Mouse (Mus musculus) lung, embryonic 15.5 days (tissue): ENCODE data around the gene Sycn. TPM values are rescaled to one million over a fixed set of nuclear protein-coding genes. Genes with fewer than 3 reads are reported as not detected.

Experiments used
- ATAC-seq: fragments of 200-750 bp; cut with Nextera tagmentation; 2 replicates; pipeline ENCODE4 v1.8.0; 2017; ENCODE audit warnings: moderate number of reproducible peaks, borderline replicate concordance; ENCODE audit not compliant: low FRiP score, low TSS enrichment; ENCODE audit errors: extremely low read depth
- H3K27ac ChIP-seq: fragments of 300-500 bp; sonication (generic); 2 replicates; pipeline ENCODE4 v1.5.1; 2015; ENCODE audit warnings: moderate library complexity, mild to moderate bottlenecking, inconsistent platforms
- H3K27me3 ChIP-seq: fragments of 300-500 bp; sonication (generic); 2 replicates; pipeline ENCODE4 v1.6.1; 2015; ENCODE audit warnings: inconsistent platforms
- H3K36me3 ChIP-seq: fragments of 300-500 bp; sonication (generic); 2 replicates; pipeline ENCODE4 v1.6.1; 2015; ENCODE audit warnings: inconsistent platforms
- H3K4me1 ChIP-seq: fragments of 300-500 bp; sonication (generic); 2 replicates; pipeline ENCODE4 v1.6.1; 2015; ENCODE audit warnings: inconsistent platforms
- H3K4me2 ChIP-seq: fragments of 300-500 bp; sonication (generic); 2 replicates; pipeline ENCODE4 v1.6.1; 2015; ENCODE audit warnings: inconsistent platforms, mild to moderate bottlenecking, moderate library complexity
- H3K4me3 ChIP-seq: fragments of 300-500 bp; sonication (generic); 2 replicates; pipeline ENCODE4 v1.5.1; 2015; ENCODE audit warnings: mild to moderate bottlenecking, inconsistent platforms
- H3K9ac ChIP-seq: fragments of 300-500 bp; sonication (generic); 2 replicates; pipeline ENCODE4 v1.6.1; 2015; ENCODE audit warnings: inconsistent platforms
- H3K9me3 ChIP-seq: fragments of 300-500 bp; sonication (generic); 2 replicates; pipeline ENCODE4 v1.6.1; 2016; ENCODE audit warnings: inconsistent platforms
- WGBS: fragments of 180-500 bp; shearing (Covaris S2); methylation state at CpG from one replicate; pipeline ENCODE4 v1.1.7; 2015; 5-methylcytosine and 5-hydroxymethylcytosine counted together
- polyA plus RNA-seq: library from polyadenylated mRNA; unstranded; fragments of >200 nt; fragmentation: Nextera tagmentation; extraction: Ambion mirVana; gene quantifications from 2 replicates; pipeline ENCODE4 v1.2.1, GENCODE M21; 2015

The Sycn gene
- polyA plus RNA-seq, 1 experiment from 2014 or later, result not detected

DNA sequence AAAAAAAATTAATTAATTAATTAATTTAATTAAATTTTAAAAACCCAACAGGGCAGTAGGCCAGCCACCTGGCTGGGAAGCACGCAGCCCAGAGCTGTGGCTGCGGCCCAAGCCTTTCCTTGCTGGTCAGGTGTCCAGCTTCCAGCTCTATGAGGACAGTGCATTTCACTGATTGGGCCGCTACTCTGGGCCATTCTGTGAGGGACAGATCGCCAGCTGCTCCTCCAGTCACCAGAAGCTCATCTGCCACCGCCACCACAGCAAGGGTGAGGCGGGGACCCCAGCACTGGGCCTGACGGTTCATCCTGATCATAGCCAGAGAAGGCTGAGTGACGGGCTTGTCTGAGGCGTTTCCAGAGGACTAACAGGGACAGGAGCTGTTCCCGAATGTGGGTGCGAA is 21.3 kb downstream of the Sycn start:
- Histone ChIP-seq H3K4me1 (peaks cover 31% of the 10 kb centered on the region), H3K36me3 (peaks cover 69% of the 10 kb centered on the region), H3K4me2 (no peak overlapping the region), H3K9ac (no peak overlapping the region), H3K27ac (no peak overlapping the region), H3K9me3 (no peaks in the 10 kb centered on the region), H3K4me3 (no peak overlapping the region), H3K27me3 (no peaks in the 10 kb centered on the region)
- no peak for ATAC-seq
- WGBS, result 92% methylated on average over 11 of the region's 11 CpGs

DNA sequence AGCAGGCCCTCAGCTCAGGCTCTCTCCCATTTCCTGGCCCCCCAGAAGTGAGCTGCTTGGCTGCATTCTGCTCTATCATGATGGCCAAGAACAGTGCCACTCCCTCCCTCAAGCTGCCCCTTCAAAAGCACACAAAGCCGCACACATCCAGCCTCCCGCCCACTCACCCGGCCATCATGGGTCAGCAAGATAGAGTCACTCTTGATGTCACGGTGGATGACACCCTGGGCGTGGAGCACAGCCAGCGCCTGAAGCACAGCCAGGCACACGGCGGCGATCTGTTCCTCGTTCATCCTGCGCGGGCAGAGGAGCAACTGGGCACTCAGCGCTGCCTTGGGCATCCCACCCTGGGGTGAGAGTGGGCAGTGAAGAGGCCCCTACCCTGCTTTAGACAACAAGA is 21.7 kb downstream of the Sycn start:
- Histone ChIP-seq H3K27me3 (no peaks in the 10 kb centered on the region), H3K4me3 (no peak overlapping the region), H3K27ac (no peak overlapping the region), H3K4me2 (no peak overlapping the region), H3K36me3 (peaks cover 73% of the 10 kb centered on the region), H3K9ac (no peak overlapping the region), H3K4me1 (peaks cover 27% of the 10 kb centered on the region), H3K9me3 (no peaks in the 10 kb centered on the region)
- no peak for ATAC-seq
- 94% methylated on average over 13 of the region's 13 CpGs for WGBS

DNA sequence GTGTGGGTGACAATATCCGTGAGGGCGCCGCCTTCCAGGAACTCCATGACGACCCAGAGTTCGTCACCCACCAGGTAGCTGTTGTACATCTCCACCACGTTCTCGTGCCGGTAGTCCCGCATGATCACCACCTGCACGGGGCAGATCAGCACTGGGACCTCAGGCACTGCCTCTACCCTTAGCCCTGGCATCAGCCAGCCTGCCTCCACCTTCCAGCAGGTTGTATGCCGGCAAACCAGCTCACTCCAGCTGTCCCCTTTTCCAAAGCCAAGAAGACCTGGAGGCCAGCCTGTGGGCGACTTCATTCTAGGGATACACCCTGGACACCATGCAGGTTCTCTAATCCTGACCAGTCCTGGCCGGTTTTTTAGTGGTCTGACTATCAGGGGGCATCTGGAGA is 22.3 kb downstream of the Sycn start:
- Histone ChIP-seq H3K9ac (no peak overlapping the region), H3K27ac (no peak overlapping the region), H3K27me3 (no peaks in the 10 kb centered on the region), H3K4me3 (no peak overlapping the region), H3K4me2 (no peak overlapping the region), H3K9me3 (no peaks in the 10 kb centered on the region), H3K4me1 (peaks cover 21% of the 10 kb centered on the region), H3K36me3 (peaks cover 79% of the 10 kb centered on the region)
- no peak for ATAC-seq
- WGBS, result 92% methylated on average over 13 of the region's 13 CpGs

DNA sequence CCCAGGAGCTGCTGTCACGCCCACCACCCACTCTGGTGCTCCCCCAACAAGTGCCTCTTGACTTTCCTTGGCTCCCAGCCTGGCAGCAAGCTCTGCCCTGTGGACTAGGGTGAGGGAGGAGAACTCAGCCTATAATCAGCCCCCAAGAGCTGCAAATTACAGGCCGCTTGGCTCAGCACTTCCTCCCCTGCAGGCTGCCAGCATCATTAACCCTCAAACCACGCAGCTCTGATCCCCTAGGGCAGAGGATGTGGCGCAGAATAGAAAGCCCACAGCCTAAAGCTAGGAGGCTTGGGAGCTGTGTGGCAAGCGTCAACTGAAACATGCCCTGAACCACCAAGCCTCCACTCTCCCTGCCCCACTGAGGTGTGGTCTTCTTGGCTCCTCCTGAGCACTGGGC is 24.7 kb downstream of the Sycn start:
- peaks cover 18% of the 10 kb centered on the region for H3K4me1 ChIP-seq
- WGBS, result 78% methylated on average over 5 of the region's 5 CpGs

DNA sequence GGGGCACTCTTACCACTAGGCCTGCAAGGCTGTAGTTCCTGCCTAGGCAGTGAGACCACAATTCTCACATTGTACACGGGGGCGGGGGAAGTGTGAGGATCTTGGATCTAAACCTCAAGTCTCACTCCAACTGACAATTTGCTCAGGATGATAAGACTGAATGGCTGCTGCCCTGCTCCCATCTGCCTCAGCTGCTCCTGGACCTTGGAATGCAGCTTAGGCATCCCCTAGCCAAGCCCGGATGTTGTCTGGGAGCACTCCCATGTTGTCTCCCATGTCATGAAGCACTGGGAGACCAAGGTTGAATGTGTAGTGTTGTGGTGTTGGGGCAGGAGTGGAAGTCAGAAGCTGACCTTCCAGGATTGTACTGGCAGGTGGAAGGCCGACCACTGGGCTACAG is 26.9 kb downstream of the Sycn start:
- Histone ChIP-seq H3K27ac (no peak overlapping the region), H3K27me3 (no peaks in the 10 kb centered on the region), H3K9me3 (no peaks in the 10 kb centered on the region), H3K36me3 (peaks cover 48% of the 10 kb centered on the region), H3K9ac (no peak overlapping the region), H3K4me2 (no peak overlapping the region), H3K4me1 (peaks cover 39% of the 10 kb centered on the region), H3K4me3 (no peak overlapping the region)
- ATAC-seq, result no peak
- WGBS, result 83% methylated on average over 4 of the region's 4 CpGs

More for the DNA sequence above, 24.7 kb downstream of the Sycn start:
- H3K4me2 ChIP-seq, result no peak overlapping the region
- H3K9me3 ChIP-seq, result no peaks in the 10 kb centered on the region
- no peaks in the 10 kb centered on the region for H3K27me3 ChIP-seq
- no peak overlapping the region for H3K9ac ChIP-seq
- H3K27ac ChIP-seq, result no peak overlapping the region
- no peak overlapping the region for H3K4me3 ChIP-seq
- H3K36me3 ChIP-seq, result peaks cover 65% of the 10 kb centered on the region
- no peak for ATAC-seq

DNA sequence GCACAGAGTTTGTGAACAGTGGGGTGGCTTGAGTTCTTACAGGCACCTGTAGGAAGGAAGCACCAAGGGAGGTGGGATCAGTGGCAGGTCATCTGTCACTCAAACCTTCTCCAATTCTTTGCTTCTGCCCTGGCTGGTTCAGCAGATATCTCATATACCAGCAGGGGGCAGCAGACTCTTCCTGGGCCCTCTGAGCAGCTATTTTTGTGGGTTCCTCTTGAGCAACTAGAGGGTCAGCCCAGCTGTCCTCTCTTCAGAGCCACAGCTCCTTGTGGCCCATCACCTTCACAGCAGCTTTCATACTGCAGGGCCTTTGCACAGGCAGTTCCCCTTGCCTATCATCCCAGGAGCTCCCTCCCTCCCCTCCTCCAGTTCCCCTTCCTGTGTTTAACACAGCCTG is 27.6 kb downstream of the Sycn start:
- H3K36me3 ChIP-seq, result peaks cover 42% of the 10 kb centered on the region
- H3K4me1 ChIP-seq, result peaks cover 46% of the 10 kb centered on the region
- H3K4me3 ChIP-seq, result no peak overlapping the region
- no peaks in the 10 kb centered on the region for H3K27me3 ChIP-seq
- H3K4me2 ChIP-seq, result no peak overlapping the region
- no peak for ATAC-seq
- no peaks in the 10 kb centered on the region for H3K9me3 ChIP-seq
- no peak overlapping the region for H3K9ac ChIP-seq
- H3K27ac ChIP-seq, result no peak overlapping the region

DNA sequence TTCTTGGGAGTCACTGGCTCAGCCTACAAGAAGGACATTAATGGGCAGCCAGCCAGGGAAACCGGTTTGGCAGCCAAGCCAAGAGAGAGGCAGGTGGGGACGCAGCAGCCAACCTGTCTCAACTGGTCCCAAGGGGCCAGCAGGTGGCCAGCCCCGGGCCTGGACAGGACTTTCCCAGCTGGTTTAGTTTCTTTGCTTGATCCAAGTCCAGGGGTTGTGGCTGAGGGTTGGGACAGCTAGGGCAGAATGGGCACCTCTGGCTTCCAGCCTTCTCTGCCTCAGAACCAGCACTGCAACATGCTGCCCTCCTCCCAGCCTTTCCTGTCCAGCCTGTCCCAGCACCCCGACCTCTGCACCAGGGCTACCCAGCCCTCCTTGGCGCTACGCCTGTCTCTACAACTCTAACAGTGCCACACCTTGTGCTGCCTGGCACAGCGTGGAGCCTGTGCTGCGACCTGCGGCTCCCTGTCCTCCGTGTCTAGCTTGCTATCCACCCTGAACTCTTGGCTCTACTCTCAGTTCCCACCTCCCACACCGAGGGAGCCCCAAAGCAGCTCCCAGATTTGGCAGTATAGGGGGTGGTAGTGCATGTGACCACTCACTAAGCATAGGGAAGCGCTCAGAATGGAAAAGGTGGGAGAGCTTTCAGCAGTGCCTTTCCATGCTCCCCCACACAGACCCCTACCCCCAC is 29.8 kb downstream of the Sycn start:
- Histone ChIP-seq H3K27ac (peak overlapping the region; percentile 92), H3K36me3 (peaks cover 26% of the 10 kb centered on the region), H3K9me3 (no peaks in the 10 kb centered on the region), H3K9ac (peak overlapping the region; percentile 9), H3K4me3 (no peak overlapping the region; the same call in 1 of the 2 replicates), H3K4me1 (peaks cover 62% of the 10 kb centered on the region), H3K4me2 (peak overlapping the region; percentile 43), H3K27me3 (no peaks in the 10 kb centered on the region)
- 41% methylated on average over 12 of the region's 12 CpGs for WGBS
- ATAC-seq, result peak; percentile 69

DNA sequence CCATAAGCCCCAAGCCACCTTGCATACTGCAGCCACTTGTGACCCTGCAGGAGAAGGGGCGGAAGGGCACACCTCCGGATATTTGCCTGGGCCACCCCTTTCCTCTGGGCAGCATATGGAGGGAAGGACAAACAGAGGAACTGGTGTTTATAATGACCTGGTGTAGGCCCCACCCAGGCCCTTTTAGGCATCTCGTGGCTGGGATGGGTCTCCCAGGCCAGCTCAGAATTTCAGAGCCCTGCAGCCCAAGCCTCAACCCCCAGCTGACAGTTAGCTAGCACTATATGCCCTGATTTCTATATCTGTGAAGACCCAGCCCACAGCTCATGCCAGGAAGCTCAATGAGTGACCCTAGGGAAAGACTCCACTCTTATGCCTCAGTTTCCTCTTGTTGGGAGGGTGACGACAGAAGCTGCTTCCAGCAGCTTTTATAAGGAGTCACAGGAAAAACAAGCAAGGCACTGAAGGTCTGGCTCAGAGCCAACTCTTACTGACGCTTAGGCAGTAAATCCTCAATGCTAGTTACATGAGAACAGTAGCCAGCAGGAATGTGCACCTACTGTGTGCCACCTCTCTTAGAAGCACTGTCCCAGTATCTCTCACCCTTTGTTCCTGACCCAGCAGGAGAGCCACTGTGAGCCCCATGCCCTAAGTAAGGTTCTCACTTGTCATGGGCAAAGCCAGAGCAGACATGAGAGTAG is 30.4 kb downstream of the Sycn start:
- Histone ChIP-seq H3K36me3 (peaks cover 19% of the 10 kb centered on the region), H3K4me3 (no peak overlapping the region; the same call in 1 of the 2 replicates), H3K9me3 (no peaks in the 10 kb centered on the region), H3K9ac (peak overlapping the region; percentile 9), H3K4me2 (peak overlapping the region; percentile 43), H3K27ac (peak overlapping the region; percentile 92), H3K4me1 (peaks cover 68% of the 10 kb centered on the region), H3K27me3 (no peaks in the 10 kb centered on the region)
- ATAC-seq, result peak; percentile 43
- 18% methylated on average over 5 of the region's 5 CpGs for WGBS

DNA sequence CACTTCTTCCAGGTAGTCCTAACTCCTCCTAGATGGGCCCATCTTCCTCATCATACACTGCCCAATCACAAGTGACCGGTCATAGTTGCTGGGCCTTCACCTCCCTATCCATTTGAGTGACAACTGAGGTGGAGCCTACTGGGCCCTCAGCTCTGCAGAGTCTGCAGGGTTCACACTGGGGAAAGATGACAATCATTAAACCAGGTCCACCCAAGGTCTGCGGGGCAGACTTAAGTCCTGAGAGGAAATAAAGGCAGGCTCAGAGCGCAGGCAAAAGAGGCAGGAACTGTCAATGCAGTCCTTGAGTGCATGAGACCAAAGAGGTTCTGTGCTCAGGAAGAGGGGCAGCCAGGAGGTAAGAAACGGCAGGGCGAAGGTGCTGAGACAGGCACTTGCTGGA is 32.0 kb downstream of the Sycn start:
- ATAC-seq, result no peak
- no peak overlapping the region for H3K4me3 ChIP-seq
- peak overlapping the region; percentile 92; the same call in 1 of the 2 replicates for H3K27ac ChIP-seq
- H3K9ac ChIP-seq, result no peak overlapping the region
- H3K9me3 ChIP-seq, result no peaks in the 10 kb centered on the region
- no peak overlapping the region for H3K4me2 ChIP-seq
- H3K4me1 ChIP-seq, result peaks cover 84% of the 10 kb centered on the region
- peaks cover 4% of the 10 kb centered on the region for H3K36me3 ChIP-seq
- 71% methylated on average over 5 of the region's 5 CpGs for WGBS
- H3K27me3 ChIP-seq, result no peaks in the 10 kb centered on the region

DNA sequence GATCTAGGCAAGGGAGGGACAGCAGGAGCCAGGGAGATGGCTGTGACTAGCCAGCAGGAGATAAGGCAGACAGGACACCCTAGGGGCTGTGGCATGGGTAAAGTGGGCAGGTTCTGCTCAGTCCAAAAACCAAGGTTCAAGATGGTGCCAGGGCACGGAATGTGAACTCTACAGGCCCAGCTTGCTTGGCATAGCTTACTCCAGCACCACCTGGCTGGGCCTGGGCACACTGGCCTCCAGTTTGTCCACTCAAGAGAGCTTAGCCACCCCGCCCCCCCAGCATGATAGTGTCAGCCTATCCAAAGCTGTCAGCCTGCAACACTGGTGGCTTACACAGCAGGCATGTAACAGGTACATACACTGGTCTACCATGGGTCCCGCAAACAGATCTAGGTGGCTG is 32.6 kb downstream of the Sycn start:
- Histone ChIP-seq H3K27me3 (no peaks in the 10 kb centered on the region), H3K27ac (0 out of 2 replicates have a peak overlapping the region, but pooled peaks have one; percentile 7), H3K4me3 (no peak overlapping the region), H3K4me1 (peaks cover 89% of the 10 kb centered on the region), H3K4me2 (no peak overlapping the region), H3K9ac (no peak overlapping the region), H3K9me3 (no peaks in the 10 kb centered on the region), H3K36me3 (no peaks in the 10 kb centered on the region)
- no peak for ATAC-seq
- 85% methylated on average over 3 of the region's 3 CpGs for WGBS

DNA sequence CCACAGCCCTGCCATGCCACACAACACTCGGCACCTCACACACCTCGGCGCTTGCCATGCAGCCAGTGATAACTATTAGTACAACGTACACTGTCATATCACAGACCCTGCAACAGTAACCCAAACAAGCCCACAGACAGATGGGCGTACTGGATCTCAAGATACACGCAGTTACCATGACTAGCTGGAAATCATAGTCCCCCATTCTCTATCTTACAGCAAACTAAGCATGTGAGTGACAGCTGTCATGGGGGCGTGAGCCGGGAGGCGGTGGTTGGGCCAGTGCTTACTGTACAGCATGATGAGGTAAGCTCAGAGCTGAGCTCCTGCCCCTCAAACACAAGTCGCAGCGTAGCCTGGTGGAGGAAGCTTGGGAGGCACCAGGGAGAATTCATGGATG is 34.9 kb downstream of the Sycn start:
- H3K27me3 ChIP-seq, result no peaks in the 10 kb centered on the region
- 85% methylated on average over 11 of the region's 11 CpGs for WGBS
- H3K4me2 ChIP-seq, result no peak overlapping the region
- H3K36me3 ChIP-seq, result 0 out of 2 replicates have a peak, but pooled peaks cover 6% of the 10 kb centered on the region
- no peaks in the 10 kb centered on the region for H3K9me3 ChIP-seq
- H3K4me3 ChIP-seq, result no peak overlapping the region
- peaks cover 90% of the 10 kb centered on the region for H3K4me1 ChIP-seq
- no peak overlapping the region for H3K9ac ChIP-seq
- no peak for ATAC-seq
- 0 out of 2 replicates have a peak overlapping the region, but pooled peaks have one; percentile 93 for H3K27ac ChIP-seq

DNA sequence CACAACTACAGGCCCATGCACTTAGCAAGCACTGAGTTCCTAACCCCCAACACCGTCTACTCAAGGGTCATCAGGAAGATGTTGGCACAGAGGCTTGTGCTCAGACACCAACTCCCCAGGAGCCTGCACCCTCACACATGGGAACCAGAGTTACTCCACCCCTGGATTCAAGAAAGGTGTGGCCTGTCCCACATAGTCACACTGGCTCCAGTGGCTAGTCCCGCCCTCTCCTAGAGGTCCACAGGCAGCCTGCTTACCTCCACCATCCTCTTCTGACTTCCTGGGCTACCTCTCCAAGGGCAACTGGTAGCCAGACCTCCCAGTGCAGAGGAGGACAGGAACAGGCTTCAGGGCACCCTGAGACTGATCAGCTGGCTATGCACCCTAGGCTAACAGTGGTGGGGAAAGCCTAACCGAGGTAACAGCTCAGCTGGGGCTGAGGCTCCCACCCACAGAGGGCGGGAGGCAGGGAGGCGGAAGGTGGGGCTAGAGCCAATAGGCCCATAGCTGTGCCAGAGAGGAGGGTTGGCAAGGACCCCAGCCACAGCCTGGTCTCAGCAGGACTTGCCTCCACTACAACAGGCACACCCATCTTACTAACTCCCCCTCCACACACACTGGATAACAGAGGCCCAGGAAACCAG is 35.7 kb downstream of the Sycn start:
- Histone ChIP-seq H3K9ac (no peak overlapping the region; the same call in 1 of the 2 replicates), H3K4me3 (no peak overlapping the region), H3K36me3 (0 out of 2 replicates have a peak, but pooled peaks cover 6% of the 10 kb centered on the region), H3K4me1 (peaks cover 85% of the 10 kb centered on the region), H3K27ac (peak overlapping the region; percentile 93), H3K9me3 (no peaks in the 10 kb centered on the region), H3K4me2 (peak overlapping the region; percentile 11; the same call in 1 of the 2 replicates), H3K27me3 (no peaks in the 10 kb centered on the region)
- WGBS, result 46% methylated on average over 5 of the region's 5 CpGs
- ATAC-seq, result peak; percentile 77
